Mouse (Mus musculus) naive thymus-derived CD4-positive, alpha-beta T cell, adult 2 months (primary cell): Measurements from ENCODE around the gene Gpd2.

Experiments
- DNase-seq: peaks from one replicate; pipeline ENCODE4 v3.0.0-alpha.2; 2011; ENCODE audit warnings: low read depth

Gpd2 gene

GRCm38 (mm10) chr2:57395071-57395470 is 157.6 kb downstream of the Gpd2 start:
- no peak for DNase-seq

DNA sequence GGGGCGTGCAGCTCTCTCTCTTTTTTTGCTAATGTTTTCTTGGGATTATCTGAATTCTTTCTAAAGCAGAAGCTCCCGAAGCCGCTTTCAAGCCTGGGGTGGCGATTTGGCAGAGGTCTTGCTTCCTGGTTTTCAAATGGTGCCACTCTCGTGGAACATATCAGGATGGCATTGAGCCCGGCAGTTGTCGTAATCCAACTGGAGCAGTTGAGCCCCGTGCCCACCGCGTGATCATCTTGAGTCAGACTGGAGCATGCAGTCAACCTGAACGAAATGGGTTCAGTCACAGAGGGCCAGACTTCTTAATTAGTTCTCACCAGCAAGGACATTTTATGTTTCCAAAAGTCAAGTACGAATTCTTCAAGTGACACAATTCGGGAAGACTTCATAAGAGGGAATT is 158.6 kb downstream of the Gpd2 start:
- DNase-seq: no peak

GRCm38 (mm10) chr2:57397727-57398126 is 160.3 kb downstream of the Gpd2 start:
- no peak for DNase-seq

- DNase-seq: peak; percentile 21
These were observed 170.1 kb downstream of the Gpd2 start for GRCm38 (mm10) chr2:57407414-57408019.

- DNase-seq: no peak
These were observed 171.0 kb downstream of the Gpd2 start for GRCm38 (mm10) chr2:57408413-57408812.

DNA sequence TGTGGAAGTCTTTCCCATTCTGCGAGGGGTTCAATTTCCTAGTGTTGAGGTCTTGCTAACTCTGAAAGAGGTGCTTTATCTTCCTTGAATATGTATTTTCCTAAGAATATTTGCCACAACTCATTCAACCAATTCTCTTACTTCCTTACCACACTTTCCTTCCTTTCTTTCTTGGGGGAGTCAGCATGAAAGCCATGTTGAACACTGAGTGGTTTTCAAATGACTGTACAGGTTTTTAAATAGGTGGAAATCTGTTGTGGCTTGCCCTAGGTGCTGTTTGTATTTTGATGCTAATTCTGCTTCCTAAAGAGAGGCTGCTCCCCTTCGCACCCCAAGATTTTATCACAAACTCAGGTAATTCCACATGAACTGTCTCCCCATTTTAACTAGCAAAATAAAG is 174.1 kb downstream of the Gpd2 start:
- DNase-seq: no peak

- no peak for DNase-seq
These were observed 177.2 kb downstream of the Gpd2 start for GRCm38 (mm10) chr2:57414550-57415160.

- no peak for DNase-seq
These were observed 179.3 kb downstream of the Gpd2 start for GRCm38 (mm10) chr2:57416711-57417110.
